Mouse (Mus musculus) liver, embryonic 14.5 days (tissue): ENCODE results near the gene Prdm15. TPM values are rescaled to one million over a fixed set of nuclear protein-coding genes. Genes with fewer than 3 reads are reported as not detected.

ENCODE experiments used
- ATAC-seq: fragments of 200-750 bp; cut with Nextera tagmentation; 2 replicates; pipeline ENCODE4 v1.8.0; 2017; ENCODE audit warnings: moderate number of reproducible peaks, mild to moderate bottlenecking, moderate library complexity; ENCODE audit not compliant: insufficient read depth
- DNase-seq, 3 experiments: peaks; one replicate each; pipeline ENCODE4 v3.0.0-alpha.2; 2012 to 2013; ENCODE audit warnings: low read depth in 3 of 3, low spot score in 3 of 3
- H3K27ac ChIP-seq: fragments of 300-500 bp; sonication (generic); 2 replicates; pipeline ENCODE4 v1.5.1; 2014; ENCODE audit warnings: moderate library complexity, mild to moderate bottlenecking, control low read depth, inconsistent platforms
- H3K27me3 ChIP-seq: fragments of 300-500 bp; sonication (generic); 2 replicates; pipeline ENCODE4 v1.6.1; 2014; ENCODE audit warnings: mild to moderate bottlenecking, low read length, moderate library complexity; ENCODE audit not compliant: control insufficient read depth, insufficient read depth
- H3K36me3 ChIP-seq: fragments of 300-500 bp; sonication (generic); replicated peaks from 2 replicates; pipeline ENCODE4 v1.6.1; 2014; ENCODE audit warnings: low read depth; ENCODE audit not compliant: control insufficient read depth, insufficient read depth
- H3K4me1 ChIP-seq, 2 experiments: fragments of 200-500 bp in 1 of 2; fragments of 300-500 bp in 1 of 2; sonication (generic) in 1 of 2; replicated peaks; 2 replicates each; pipeline ENCODE4 v1.6.1; 2012 to 2014; ENCODE audit warnings: antibody characterized with exemption in 1 of 2, inconsistent platforms in 1 of 2, low read length in 1 of 2; ENCODE audit not compliant: control insufficient read depth in 2 of 2, insufficient read depth in 2 of 2
- H3K4me2 ChIP-seq: fragments of 300-500 bp; sonication (generic); 2 replicates; pipeline ENCODE4 v1.6.1; 2014; ENCODE audit warnings: low read depth, mild to moderate bottlenecking, control low read depth, moderate library complexity
- H3K4me3 ChIP-seq, 2 experiments: fragments of 200-500 bp in 1 of 2; fragments of 300-500 bp in 1 of 2; sonication (generic) in 1 of 2; 2 replicates each; pipeline ENCODE4 v1.5.1; 2012 to 2014; ENCODE audit warnings: low read depth in 2 of 2, low read length in 2 of 2, mild to moderate bottlenecking in 2 of 2, control low read depth in 1 of 2, inconsistent platforms in 1 of 2, moderate library complexity in 1 of 2; ENCODE audit not compliant: insufficient read depth in 1 of 2
- H3K9ac ChIP-seq: fragments of 300-500 bp; sonication (generic); replicated peaks from 2 replicates; pipeline ENCODE4 v1.6.1; 2014; ENCODE audit warnings: mild to moderate bottlenecking, control low read depth, moderate library complexity
- H3K9me3 ChIP-seq: fragments of 300-500 bp; sonication (generic); 2 replicates; pipeline ENCODE4 v1.6.1; 2016; ENCODE audit warnings: low read length, mixed read lengths; ENCODE audit not compliant: control insufficient read depth
- CTCF ChIP-seq: IDR thresholded peaks from 2 replicates; pipeline ENCODE4 v1.5.1; 2016; ENCODE audit warnings: antibody characterized with exemption, low read depth, control low read depth
- EP300 ChIP-seq: IDR thresholded peaks from 2 replicates; pipeline ENCODE4 v1.6.1; 2016; ENCODE audit warnings: antibody characterized with exemption, low read depth
- WGBS: fragments of 180-500 bp; shearing (Covaris S2); extraction: QIAGEN DNeasy Blood & Tissue Kit; methylation state at CpG from one replicate; pipeline ENCODE4 v1.1.7; 2014; ENCODE audit not compliant: insufficient replicate concordance; 5-methylcytosine and 5-hydroxymethylcytosine counted together
- polyA plus RNA-seq, 2 experiments: library from polyadenylated mRNA; depleted of rRNA in 1 of 2; stranded (reverse) in 1 of 2; unstranded in 1 of 2; fragments of >200 nt; fragmentation: Nextera tagmentation in 1 of 2; extraction: Ambion mirVana in 1 of 2; gene quantifications; 2 replicates each; pipeline versions ENCODE4 v1.2.1 to v1.2.3; 2012 to 2014

The Prdm15 gene
- polyA plus RNA-seq, 2 experiments: 1.7 to 3.4 TPM

DNA sequence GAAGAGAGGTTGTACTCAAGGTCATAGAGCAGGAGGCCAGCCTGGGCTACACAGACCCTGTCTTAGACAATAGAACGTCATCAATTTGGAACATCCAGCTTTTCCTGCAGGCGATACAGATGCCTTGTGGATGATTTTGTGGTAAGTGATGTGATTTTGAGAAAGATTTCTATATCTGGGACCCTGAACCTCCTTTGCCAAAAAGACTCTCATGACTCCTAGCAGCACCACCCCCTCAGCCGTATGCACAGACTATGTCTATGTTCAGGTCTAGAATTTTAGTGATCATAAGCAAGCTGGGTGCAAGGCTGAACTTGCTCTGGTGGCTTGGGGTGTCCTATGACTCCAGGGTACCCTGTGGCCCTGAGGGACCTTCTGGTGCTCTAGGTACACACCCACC, 46.0 kb downstream of the Prdm15 start:
- no peak for TF ChIP-seq EP300
- no peak for TF ChIP-seq CTCF
- WGBS: 78% methylated on average over 3 of the region's 3 CpGs
- H3K9ac ChIP-seq: no peak overlapping the region

DNA sequence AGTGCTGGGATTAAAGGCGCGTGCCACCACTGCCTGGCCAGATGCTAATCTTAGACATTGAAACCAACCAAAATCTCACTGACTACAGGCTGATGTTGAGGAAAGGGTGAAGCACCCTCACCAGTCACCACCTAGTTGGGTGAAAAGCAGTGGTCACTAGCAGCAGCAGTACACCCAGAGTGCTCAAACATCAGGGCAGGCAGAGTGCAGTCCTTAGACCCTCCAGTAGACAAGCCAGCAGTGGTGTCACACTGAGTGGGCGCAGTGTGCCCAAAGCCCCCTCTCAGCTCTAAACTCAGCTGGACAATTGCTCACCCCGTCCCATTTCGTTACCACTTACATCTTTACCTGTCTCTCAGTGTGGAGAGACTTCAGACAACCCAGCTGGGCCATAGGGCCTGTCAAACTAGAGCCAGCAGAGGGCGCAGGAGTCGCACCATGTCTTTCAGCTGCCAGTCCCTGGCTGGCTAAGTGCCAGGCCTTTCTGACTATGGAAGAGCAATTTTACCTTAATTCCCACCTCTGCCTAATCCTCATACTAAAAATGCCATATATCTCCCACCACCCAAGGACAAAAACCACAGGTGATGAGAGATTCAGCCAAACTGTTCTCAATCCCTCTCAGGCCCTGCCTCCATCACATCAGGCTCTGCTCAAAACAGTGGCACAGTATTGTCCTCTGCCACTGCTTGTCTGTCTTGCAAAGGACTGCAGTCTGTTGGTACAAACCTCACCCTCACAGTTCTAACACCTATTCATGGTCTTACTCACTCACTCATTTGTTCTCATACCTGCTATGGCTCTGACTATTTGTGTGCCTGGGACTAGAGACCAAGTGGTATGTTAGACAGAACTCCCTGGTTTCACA, 46.7 kb downstream of the Prdm15 start:
- no peak overlapping the region for H3K4me2 ChIP-seq
- H3K27me3 ChIP-seq: no peaks in the 10 kb centered on the region
- peaks cover 21% of the 10 kb centered on the region for H3K36me3 ChIP-seq
- H3K4me3 ChIP-seq: no peak overlapping the region
- no peak overlapping the region for H3K27ac ChIP-seq
- no peaks in the 10 kb centered on the region for H3K9me3 ChIP-seq
- H3K9ac ChIP-seq: no peak overlapping the region
- WGBS: 67% methylated on average over 7 of the region's 7 CpGs
- DNase-seq: peak; percentile 11 to 33 (median 32)
- ATAC-seq: peak; percentile 35; the same call in 1 of the 2 replicates
- no peaks in the 10 kb centered on the region for H3K4me1 ChIP-seq
- TF ChIP-seq CTCF: peak; percentile 86
- TF ChIP-seq EP300: no peak

More for the DNA sequence above, 46.0 kb downstream of the Prdm15 start:
- H3K36me3 ChIP-seq: peaks cover 21% of the 10 kb centered on the region
- no peak overlapping the region for H3K27ac ChIP-seq
- H3K4me2 ChIP-seq: no peak overlapping the region
- H3K27me3 ChIP-seq: no peaks in the 10 kb centered on the region
- no peak for DNase-seq
- ATAC-seq: no peak
- no peaks in the 10 kb centered on the region for H3K4me1 ChIP-seq
- no peak overlapping the region for H3K4me3 ChIP-seq
- H3K9me3 ChIP-seq: no peaks in the 10 kb centered on the region

DNA sequence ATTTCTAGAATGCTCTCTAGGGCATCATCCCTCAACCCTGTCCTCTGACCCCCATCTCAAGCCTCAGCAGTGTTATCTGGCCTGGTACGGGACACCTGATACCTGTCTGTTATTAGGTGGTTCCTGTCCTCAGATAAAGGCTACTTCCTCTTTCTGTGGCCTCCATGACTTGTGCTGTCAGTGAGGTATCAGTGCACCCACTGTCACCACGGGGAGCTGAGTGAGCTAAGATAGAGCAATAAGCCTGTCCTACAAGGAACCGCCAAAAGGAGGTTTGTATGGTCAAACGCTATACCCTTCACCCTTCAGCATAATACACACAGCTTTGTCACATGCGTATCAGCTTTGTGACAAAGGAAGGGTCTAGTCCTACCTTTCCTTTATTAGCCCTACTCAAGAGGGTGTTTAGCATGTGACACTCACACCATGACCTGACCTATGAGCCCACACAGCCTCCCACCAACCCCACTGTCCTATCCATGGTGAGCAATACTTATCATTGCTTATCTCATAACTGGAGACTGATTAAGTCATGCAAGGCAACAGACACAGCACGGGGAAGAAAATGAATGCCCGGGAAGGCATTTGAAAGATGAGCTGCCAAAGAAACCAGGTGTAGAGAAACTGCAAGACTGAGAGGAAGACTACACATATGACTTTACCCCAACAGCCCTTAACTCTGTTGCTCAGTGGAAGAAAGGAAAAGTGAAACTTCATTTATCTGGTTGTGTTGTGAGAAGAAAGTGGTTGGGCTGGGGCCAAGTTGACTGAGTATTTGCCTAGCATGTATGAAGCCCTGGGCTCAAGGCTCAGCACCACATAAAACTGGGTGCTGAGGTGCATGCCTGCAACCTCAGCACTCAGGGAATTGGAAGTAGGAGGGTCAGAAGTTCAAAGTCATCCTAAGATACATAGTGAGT, 53.4 kb downstream of the Prdm15 start:
- peak; percentile 50; the same call in 1 of the 2 replicates for ATAC-seq
- TF ChIP-seq CTCF (no peak), EP300 (no peak)
- no peak for DNase-seq
- H3K9ac ChIP-seq: no peak overlapping the region
- no peaks in the 10 kb centered on the region for H3K4me1 ChIP-seq
- H3K36me3 ChIP-seq: peaks cover 17% of the 10 kb centered on the region
- no peaks in the 10 kb centered on the region for H3K9me3 ChIP-seq
- WGBS: 44% methylated on average over 7 of the region's 7 CpGs
- H3K27ac ChIP-seq: no peak overlapping the region
- no peaks in the 10 kb centered on the region for H3K27me3 ChIP-seq
- H3K4me2 ChIP-seq: no peak overlapping the region
- H3K4me3 ChIP-seq: no peak overlapping the region

- no peak for DNase-seq
- H3K27me3 ChIP-seq: no peaks in the 10 kb centered on the region
- no peak overlapping the region for H3K4me3 ChIP-seq
- TF ChIP-seq EP300 (no peak), CTCF (no peak)
- WGBS: 77% methylated on average over 3 of the region's 3 CpGs
- H3K9me3 ChIP-seq: no peaks in the 10 kb centered on the region
- H3K9ac ChIP-seq: no peak overlapping the region
- no peaks in the 10 kb centered on the region for H3K4me1 ChIP-seq
- H3K27ac ChIP-seq: no peak overlapping the region
- H3K36me3 ChIP-seq: peaks cover 17% of the 10 kb centered on the region
- no peak overlapping the region for H3K4me2 ChIP-seq
- ATAC-seq: no peak
Observed at GRCm38 (mm10) chr16:97797212-97797611, 54.4 kb downstream of the Prdm15 start.

- WGBS: 69% methylated on average over 6 of the region's 6 CpGs
- Histone ChIP-seq H3K36me3 (peaks cover 14% of the 10 kb centered on the region), H3K9ac (no peak overlapping the region), H3K27me3 (no peaks in the 10 kb centered on the region), H3K4me3 (no peak overlapping the region), H3K4me2 (no peak overlapping the region), H3K4me1 (no peaks in the 10 kb centered on the region), H3K9me3 (no peaks in the 10 kb centered on the region), H3K27ac (no peak overlapping the region)
- DNase-seq: no peak
- no peak for TF ChIP-seq CTCF
- ATAC-seq: no peak
Observed at GRCm38 (mm10) chr16:97794256-97794655, 57.4 kb downstream of the Prdm15 start.
